Comparison of ENCODE assay signal across 8 mouse cellular contexts in the genomic region with DNA sequence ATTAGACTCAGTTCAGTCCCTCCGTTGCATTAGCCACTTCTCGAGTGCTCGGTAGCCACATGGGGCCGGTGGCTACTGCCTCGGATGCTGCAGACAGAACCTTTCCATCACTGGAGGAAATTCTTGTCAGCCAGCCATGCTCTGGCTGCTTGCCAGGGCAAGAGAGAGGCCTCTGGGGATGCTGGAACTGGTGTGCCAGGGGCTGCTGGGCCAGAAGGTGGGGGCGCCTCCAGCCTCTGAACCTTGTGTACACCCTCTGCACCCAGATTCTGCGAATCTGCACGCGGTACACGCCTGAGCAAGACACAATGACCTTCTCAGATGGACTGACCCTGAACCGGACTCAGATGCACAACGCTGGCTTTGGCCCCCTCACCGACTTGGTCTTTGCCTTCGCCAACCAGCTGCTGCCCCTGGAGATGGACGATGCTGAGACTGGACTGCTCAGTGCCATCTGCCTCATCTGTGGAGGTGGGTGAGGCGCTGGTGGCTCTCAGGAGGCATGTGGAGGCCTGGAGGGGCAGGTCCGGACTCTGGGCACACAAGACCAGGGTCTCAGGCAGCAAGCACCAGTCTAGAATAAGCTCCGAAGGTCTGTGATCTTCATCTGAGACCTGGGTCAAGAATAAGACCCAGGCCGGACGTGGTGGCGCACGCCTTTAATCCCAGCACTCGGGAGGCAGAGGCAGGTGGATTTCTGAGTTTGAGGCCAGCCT. TPM values are rescaled to one million over a fixed set of nuclear protein-coding genes. Genes with fewer than 3 reads are reported as not detected.
DNase-seq lines count a peak whose midpoint lies in the region; ATAC-seq and TF ChIP-seq lines count a peak whose summit lies in the region.
"Had no signal": no experiment of that assay in that cellular context is flagged by ENCODE, and none has a peak within 500 bp of the region (broad histone marks: within the 10 kb centered on the region; RNA-seq: fewer than 3 reads in every experiment).

No protein-coding gene starts in this region.

- no peak for TF ChIP-seq POLR2A in cerebellum, adult 2 months (IDR thresholded peaks at IDR 0.05; ENCODE audit: borderline replicate concordance, insufficient read depth, low read length)

- TF ChIP-seq CTCF in cerebellum, adult 2 months (IDR thresholded peaks at IDR 0.05; ENCODE audit: borderline replicate concordance, insufficient read depth, low read depth, low read length), result no peak

- H3K27me3 ChIP-seq in cerebellum, adult 2 months (ENCODE audit: control insufficient read depth, insufficient read depth, low read length), result no peaks in the 10 kb centered on the region
- no peaks in the 10 kb centered on the region for H3K27me3 ChIP-seq in heart, embryonic 11.5 days (ENCODE audit: control insufficient read depth, insufficient read depth, low read length)

- DNase-seq in retina, postnatal 1 day, result peak; percentile 93
- no peak for DNase-seq in retina, embryonic 14.5 days (ENCODE audit: low spot score)
- peak; percentile 76 to 79 for DNase-seq in cerebellum, adult 2 months
- DNase-seq in kidney, postnatal 36 days, result peak; percentile 73 to 88
- no peak for DNase-seq in B cell, adult 2 months
- no peak for DNase-seq in embryo, embryonic 10 days (ENCODE audit: low spot score)

- 0 out of 2 replicates have a peak overlapping the region, but pooled peaks have one; percentile 10 for H3K9ac ChIP-seq in heart, embryonic 11.5 days (ENCODE audit: low read depth, low read length)

- no peak overlapping the region for H3K4me3 ChIP-seq in cerebellum, adult 2 months (replicated peaks; ENCODE audit: insufficient read depth, low read depth, low read length)
- no peak overlapping the region for H3K4me3 ChIP-seq in heart, embryonic 11.5 days (ENCODE audit: low read depth, low read length)
- H3K4me3 ChIP-seq: layer of hippocampus, adult 2 months had no signal

- H3K4me2 ChIP-seq in heart, embryonic 11.5 days, result no peak overlapping the region

- 46% methylated on average over 23 of the region's 23 CpGs for WGBS in cerebellum, adult 2 months
- WGBS in heart, embryonic 11.5 days (ENCODE audit: insufficient replicate concordance), result 74% methylated on average over 23 of the region's 23 CpGs

- peaks cover 32% of the 10 kb centered on the region for H3K4me1 ChIP-seq in cerebellum, adult 2 months (ENCODE audit: control insufficient read depth, insufficient read depth, low read length)
- H3K4me1 ChIP-seq in heart, embryonic 11.5 days (ENCODE audit: control insufficient read depth, insufficient read depth, low read length), result peaks cover 50% of the 10 kb centered on the region

- H3K27ac ChIP-seq in cerebellum, adult 2 months (ENCODE audit: insufficient read depth, low read length), result no peak overlapping the region
- peak overlapping the region; percentile 5; the same call in 1 of the 2 replicates for H3K27ac ChIP-seq in heart, embryonic 11.5 days (ENCODE audit: low read depth, low read length)
- H3K27ac ChIP-seq: layer of hippocampus, adult 2 months had no signal

- no peak for ATAC-seq in heart, embryonic 11.5 days (replicated peaks; ENCODE audit: insufficient number of reproducible peaks, low FRiP score, low TSS enrichment)

- peaks cover 33% of the 10 kb centered on the region for H3K36me3 ChIP-seq in heart, embryonic 11.5 days (ENCODE audit: control insufficient read depth, insufficient read depth, low read length)

- no peaks in the 10 kb centered on the region for H3K9me3 ChIP-seq in heart, embryonic 11.5 days (replicated peaks; ENCODE audit: control insufficient read depth, low read length)

RNA-seq across cellular contexts. Expression of gene Gjd3, which starts 11.3 kb away (rescaled TPM):
- polyA plus RNA-seq in cerebellum, adult 2 months (2012; rRNA removed), result 1.2 and 2.1 TPM in 2 replicates
- 1.3 and 1.5 TPM in 2 replicates for polyA plus RNA-seq in heart, embryonic 11.5 days (2014; fragmentation: Nextera tagmentation; extraction: Ambion mirVana)

RNA-seq across cellular contexts. Expression of gene Rara, which starts 43.9 kb away (rescaled TPM):
- polyA plus RNA-seq in cerebellum, adult 2 months (2012; rRNA removed), result 13.5 and 15.4 TPM in 2 replicates
- 34.9 and 36.6 TPM in 2 replicates for polyA plus RNA-seq in heart, embryonic 11.5 days (2014; fragmentation: Nextera tagmentation; extraction: Ambion mirVana)

RNA-seq across cellular contexts. Expression of gene Top2a, which starts 52.5 kb away (rescaled TPM):
- polyA plus RNA-seq in cerebellum, adult 2 months (2012; rRNA removed), result 0.11 and 0.25 TPM in 2 replicates
- polyA plus RNA-seq in heart, embryonic 11.5 days (2014; fragmentation: Nextera tagmentation; extraction: Ambion mirVana), result 220 and 244 TPM in 2 replicates

Comparison
In these comparisons a context has a peak if more than half of its experiments do, and no peak if none do; other contexts are left out.
1. DNase-seq: peak in retina, postnatal 1 day (single experiment), cerebellum, adult 2 months (2 of 2) and kidney, postnatal 36 days (2 of 2); none in retina, embryonic 14.5 days (single experiment), B cell, adult 2 months (0 of 2) and embryo, embryonic 10 days (single experiment).
2. RNA of gene Top2a, which starts 52.5 kb away (polyA plus RNA-seq): 220 to 244 TPM in heart, embryonic 11.5 days; 0.11 to 0.25 TPM in cerebellum, adult 2 months; every median in the first group is over 100 times any median in the second.